Mouse (Mus musculus) retina, postnatal 7 days (tissue): ENCODE results near the gene Fsd1l.

ENCODE experiments used
- DNase-seq: peaks from one replicate; pipeline ENCODE4 v3.0.0-alpha.2; 2012; ENCODE audit warnings: low read depth, low spot score

Gene Fsd1l

GRCm38 (mm10) chr4:53738956-53739616, 107.8 kb downstream of the Fsd1l start:
- peak; percentile 50 for DNase-seq

- no peak for DNase-seq
Observed at GRCm38 (mm10) chr4:53749831-53750230, 118.6 kb downstream of the Fsd1l start.

- no peak for DNase-seq
Observed at GRCm38 (mm10) chr4:53750391-53751120, 119.3 kb downstream of the Fsd1l start.
